Mouse (Mus musculus): ENCODE results near the gene Krtap22-2.
"Not testable (repeated sequence)": the region's sequence is repeated elsewhere in the genome, so short reads cannot be mapped to it uniquely, and the experiment has no call there.

Krtap22-2 gene

DNA sequence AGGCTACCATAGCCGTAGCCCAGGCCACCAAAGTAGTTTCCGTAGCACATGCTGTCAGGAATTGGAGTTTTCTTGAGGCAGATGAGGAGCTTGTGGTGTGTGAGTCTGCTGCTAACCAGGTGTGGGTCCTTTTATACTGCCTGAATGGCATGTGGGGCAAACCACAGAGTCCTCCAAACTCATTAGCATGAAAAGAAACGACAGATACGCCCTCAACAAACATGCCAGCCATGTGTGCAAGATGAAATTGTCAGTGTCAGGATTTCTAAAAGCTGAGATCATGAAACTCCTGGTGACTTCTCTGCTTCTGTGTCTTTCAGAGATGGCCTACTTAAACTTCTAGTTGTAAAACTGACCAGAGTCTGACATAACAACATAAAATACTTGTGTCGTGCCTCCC is at the start of gene Krtap22-2:
Krtap22-2 (minus strand) TSS at position 101 of the 400 bp plus-strand sequence.
- DNase-seq (ENCODE audit: low read depth, low spot score): no peak

DNA sequence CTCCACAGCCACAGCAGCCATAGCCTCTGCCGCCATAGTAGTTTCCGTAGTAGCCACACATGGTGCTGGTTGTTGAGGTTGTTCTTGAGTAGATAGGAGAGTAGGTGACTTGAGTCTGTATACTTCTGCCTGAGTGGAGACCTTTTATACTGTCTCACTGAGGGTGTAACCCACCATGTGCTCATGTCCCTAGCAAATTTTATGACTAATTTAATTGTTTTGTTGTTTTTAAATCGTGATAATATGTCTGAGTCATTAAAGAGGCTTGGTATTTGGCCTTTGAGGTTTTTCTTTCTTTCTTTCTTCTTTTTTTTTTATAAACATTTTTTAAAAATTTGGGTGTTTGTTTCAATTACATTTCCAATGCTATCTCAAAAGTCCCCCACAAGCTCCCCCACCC is 37.2 kb upstream of the Krtap22-2 start, which contains the start of gene Krtap6-5:
Krtap6-5 (minus strand) TSS at position 101 of the 400 bp plus-strand sequence.
- DNase-seq (ENCODE audit: low read depth, low spot score): no peak

DNA sequence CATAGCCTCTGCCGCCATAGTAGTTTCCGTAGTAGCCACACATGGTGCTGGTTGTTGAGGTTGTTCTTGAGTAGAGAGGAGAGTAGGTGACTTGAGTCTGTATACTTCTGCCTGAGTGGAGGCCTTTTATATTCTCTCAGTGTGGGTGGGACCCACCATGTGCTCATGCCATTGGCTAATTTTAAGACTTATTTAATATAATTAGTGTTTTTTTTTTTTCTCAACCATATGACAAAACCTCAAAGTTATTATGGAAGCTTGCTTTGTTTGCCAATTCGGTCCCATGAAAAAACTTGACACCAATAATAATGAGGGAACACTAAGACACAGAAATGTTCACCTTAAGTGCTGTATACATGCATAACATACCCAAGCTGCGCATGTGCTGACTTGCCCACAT is 30.8 kb upstream of the Krtap22-2 start, which contains the start of gene Gm10228:
Gm10228 (minus strand) TSS at position 101 of the 400 bp plus-strand sequence.
- DNase-seq (ENCODE audit: low read depth, low spot score): not testable (repeated sequence)

DNA sequence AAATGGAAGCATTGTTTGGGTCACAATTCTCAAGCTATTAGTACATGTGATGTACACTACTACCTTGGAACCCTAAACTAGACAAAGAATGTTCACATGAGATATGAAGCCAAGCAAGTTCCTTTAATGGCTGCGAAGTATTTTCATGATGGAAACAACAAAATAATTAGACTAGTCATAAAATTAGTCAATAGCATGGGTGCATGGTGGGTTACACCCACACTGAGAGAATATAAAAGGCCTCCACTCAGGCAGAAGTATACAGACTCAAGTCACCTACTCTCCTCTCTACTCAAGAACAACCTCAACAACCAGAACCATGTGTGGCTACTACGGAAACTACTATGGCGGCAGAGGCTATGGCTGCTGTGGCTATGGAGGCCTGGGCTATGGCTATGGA is 20.8 kb upstream of the Krtap22-2 start, which contains the start of gene Krtap6-1:
Krtap6-1 (plus strand) TSS at position 301 of the 400 bp plus-strand sequence.
- DNase-seq (ENCODE audit: low read depth, low spot score): not testable (repeated sequence)

DNA sequence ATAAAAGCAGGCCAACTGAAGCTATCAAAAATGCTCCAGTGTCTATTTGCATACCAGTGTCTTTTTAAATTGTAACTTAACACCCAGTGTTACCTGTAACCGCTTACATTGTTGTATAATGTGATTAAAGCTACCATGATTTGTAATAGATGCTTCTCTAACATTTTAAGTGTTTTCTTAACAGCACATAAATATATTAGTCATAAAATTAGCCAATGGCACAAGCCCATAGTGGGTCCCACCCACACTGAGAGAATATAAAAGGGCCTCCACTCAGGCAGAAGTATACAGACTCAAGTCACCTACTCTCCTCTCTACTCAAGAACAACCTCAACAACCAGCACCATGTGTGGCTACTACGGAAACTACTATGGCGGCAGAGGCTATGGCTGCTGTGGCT is 4.4 kb upstream of the Krtap22-2 start, which contains the start of gene Gm10229:
Gm10229 (plus strand) TSS at position 301 of the 400 bp plus-strand sequence.
- not testable (repeated sequence) for DNase-seq (ENCODE audit: low read depth, low spot score)

- DNase-seq (ENCODE audit: low read depth, low spot score): no peak
Observed at GRCm38 (mm10) chr16:89013973-89014372, 3.4 kb upstream of the Krtap22-2 start.

DNA sequence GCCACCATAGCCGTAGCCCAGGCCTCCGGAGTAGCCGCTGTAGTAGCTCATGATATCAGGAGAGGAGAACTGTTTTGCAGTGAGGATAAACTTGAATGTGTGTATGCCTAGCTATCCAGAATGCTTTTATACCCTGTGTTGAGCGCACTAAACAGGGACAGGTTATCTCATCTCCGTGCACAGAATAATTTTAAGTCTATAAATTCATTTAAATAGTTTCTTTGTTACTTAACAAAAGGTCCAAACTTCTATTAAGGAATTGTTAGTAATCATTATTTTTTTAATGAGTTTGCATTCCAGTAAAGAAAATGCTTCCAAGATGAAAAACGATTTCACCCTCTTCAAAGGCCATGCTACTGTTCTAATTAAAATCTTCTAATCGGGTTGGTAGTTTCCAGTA is 47.8 kb downstream of the Krtap22-2 start, which contains the start of gene Krtap16-3:
Krtap16-3 (minus strand) TSS at position 101 of the 400 bp plus-strand sequence.
- DNase-seq (ENCODE audit: low read depth, low spot score): no peak
